Mouse (Mus musculus): ENCODE results near the gene Rab11fip3.

The Rab11fip3 gene

DNA sequence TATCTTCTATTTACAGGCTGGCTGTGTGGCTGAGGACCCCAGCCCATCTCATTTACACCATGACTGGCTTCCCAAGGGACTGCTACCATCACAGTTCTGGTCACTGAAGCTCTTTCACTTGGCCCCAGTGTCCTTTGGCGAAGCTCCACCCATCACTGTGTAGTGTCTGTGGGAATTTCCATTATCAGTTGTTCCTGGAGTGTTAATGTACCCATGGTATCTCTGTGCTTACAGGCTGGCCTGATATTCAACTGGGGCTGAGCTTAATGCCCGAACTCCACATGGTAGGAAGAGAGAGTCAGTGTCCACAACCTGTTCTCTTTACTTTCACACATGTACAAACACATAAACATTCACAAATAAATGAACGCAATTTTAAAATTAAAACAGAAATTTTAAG, 75.9 kb downstream of the Rab11fip3 start:
- in situ Hi-C loops (cut with MboI, MseI), result loop anchor here in 1 of 2 experiments (10.0 kb wide), 1 partner anchor 489 kb away; no protein-coding TSS in a partner anchor

DNA sequence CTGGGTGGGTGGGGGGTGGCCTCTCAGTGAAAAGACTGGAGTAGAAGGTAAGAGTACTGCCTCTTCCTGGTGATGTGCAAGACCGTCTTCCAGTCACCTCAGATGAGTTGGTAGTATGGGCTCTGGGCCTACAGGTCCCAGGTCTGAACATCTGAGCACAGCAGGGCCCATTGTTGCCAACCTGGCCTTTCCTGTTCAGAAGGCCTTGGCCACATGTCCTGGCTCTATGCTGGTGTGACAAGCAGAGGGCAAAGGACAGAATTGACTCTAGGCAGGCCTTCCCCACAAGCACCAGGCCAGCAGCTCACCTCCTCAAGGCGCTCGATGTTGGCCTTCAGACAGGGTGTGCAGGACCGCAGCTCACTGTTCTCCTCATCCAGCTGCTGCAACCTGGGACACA, 77.1 kb downstream of the Rab11fip3 start:
- in situ Hi-C loops (cut with MboI, MseI), result loop anchor here in 1 of 2 experiments (10.0 kb wide), 1 partner anchor 487 kb away; no protein-coding TSS in a partner anchor

GRCm38 (mm10) chr17:25990331-25990730, 79.0 kb downstream of the Rab11fip3 start:
- in situ Hi-C loops (cut with MboI, MseI), result loop anchor here in 1 of 2 experiments (10.0 kb wide), 1 partner anchor 486 kb away; no protein-coding TSS in a partner anchor

DNA sequence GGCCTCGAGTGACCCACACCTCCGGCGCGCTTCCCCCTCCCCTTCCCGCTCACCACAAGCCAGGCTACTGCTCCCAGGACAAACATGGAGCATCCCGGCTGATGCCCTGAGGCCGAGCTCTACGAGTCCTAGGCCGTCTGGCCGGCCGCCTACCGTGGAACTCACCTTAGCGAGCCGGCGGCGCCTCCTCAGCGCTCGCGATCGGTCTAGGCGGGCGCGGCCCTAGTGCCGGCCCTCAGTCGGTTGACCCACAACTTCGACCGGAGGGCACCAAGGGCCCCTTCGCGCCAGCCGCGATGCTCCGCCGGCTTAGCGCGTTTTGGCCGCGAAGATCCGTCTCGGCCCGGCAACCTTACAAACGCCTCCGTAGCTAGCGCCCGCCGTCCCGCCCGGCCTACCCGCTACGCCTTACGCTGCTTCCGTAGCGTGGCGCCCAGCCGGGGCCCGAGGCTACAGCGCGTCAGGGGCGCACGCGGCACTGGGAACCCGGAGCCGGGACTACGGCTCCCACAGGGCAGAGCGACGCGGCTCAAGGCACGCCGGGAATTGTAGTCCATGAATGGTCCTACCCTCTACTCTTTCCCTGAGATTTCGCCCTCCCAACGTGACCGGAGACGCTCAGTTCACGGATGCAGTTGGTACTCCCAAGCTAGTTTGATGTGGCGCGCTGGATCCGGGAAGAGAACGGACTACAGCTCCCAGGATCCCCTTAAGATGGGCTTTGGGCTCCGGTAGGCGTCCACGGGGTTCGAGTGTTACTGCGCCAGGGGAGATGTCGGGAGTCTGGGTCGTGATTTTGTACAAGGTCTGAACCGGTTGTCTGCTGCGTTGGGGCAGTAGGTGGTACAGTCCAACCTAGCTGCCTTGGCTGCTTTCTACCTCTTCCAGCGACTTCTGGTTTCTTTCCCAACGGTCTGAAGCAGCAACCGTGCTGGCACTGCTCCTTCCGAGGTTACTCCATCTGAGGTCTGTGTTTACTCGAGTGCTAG, 83.8 kb downstream of the Rab11fip3 start, which contains the start of gene Capn15:
Capn15 (minus strand) TSS at position 491 of the 989 bp plus-strand sequence.
- in situ Hi-C loops (cut with MboI, MseI), result no loop called here

DNA sequence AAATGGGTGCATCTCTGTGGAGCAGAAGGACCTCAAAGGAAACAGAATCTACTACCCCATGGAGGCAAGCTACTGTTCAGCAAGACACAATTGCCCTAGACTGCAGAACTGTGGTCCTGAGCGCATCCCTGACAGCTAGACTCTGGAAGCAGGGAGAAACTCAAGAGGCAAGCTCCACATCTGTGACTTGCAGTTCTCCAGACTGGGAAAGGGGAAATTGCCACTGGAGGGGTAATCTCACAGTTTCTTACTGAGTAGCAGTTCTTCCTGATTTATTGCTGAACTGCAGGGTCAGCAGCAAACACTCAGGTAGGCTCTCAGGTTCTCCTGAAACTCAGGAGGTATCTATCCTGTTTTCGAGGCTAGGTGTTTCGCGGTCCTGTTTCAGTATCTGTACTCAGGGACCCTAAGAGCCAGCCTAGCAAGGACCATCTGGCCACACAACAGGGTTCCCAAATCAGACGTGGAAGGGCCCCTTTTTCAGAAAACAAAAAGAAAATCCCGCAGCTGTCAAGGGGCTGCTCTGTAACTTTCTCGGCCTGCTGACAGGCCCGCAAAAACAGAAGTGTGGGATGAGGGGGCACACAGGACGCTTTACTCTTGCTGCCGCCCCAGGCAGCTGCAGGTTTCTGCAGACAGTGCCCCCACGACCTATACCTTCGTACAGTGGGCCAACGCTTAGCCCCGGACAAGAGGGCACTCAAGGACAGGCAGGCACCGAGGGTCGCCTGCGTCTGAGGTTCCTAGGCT, 84.6 kb downstream of the Rab11fip3 start:
- in situ Hi-C loops (cut with MboI, MseI), result no loop called here

GRCm38 (mm10) chr17:25984066-25984465, 85.3 kb downstream of the Rab11fip3 start:
- in situ Hi-C loops (cut with MboI, MseI), result no loop called here

DNA sequence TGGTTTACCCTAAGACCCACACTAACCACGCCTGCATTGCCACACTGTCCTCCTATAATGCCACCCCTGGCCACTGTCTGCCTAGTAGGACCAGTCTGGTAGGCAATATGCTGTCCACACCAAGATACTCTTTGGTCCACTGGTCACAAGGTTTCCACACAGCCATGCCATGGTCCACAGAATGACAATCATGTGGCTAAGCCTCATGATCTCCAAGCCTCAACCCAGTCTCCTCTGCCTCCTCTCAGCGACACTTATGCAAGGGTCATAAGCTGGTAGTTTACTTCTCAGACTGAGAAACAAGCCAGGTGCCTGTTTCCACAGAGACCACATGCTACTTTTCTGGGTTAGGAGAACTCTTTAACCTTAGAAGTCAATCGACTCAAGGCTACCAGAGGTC, 86.4 kb downstream of the Rab11fip3 start:
- in situ Hi-C loops (cut with MboI, MseI), result no loop called here

GRCm38 (mm10) chr17:25980854-25981253, 88.5 kb downstream of the Rab11fip3 start:
- in situ Hi-C loops (cut with MboI, MseI), result no loop called here

DNA sequence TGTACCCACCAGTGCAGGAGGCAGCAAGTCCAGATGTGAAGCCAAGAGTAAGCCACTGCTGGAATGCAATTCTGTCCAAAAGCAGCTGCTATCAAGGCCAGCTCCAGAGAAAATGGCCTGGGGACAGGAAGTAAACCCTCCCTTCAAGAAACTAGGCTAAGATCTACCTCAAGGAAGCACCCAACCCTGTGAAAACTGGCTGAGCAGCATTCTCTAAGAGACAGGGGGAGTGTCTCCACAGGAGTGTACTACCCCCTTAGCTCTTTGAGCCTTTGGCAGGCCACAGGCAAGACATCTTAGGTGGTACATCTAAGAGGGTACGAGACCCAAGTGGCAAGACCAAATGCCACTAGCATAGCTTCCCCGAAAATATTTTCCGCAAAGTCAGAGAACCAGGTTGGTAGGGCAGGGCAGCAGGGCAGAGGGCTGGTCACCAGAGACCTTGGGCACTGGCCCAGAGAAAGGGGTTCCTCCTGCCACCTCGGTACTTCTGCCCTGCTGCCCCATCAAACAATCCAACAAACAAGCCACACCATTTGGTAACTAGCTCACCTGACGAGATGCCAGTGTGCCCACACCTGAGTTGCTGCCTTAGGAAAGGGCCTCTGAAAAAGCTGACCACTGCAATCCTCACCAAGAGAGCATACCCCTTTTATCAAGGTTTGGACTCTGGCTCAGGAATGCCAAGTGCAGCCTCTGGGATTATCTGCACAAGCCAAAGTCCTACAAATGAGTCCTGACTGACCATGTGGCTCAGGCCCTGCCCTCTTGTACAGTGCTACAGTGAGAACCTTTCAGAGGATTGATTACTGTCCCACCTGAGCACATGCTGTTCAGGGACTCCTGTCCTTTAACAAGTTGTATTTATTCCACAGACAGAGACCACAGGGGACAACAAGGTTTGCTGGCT, 89.3 kb downstream of the Rab11fip3 start:
- in situ Hi-C loops (cut with MboI, MseI), result loop anchor here in 1 of 2 experiments (5.0 kb wide), 1 partner anchor 78 kb away; no protein-coding TSS in a partner anchor

- in situ Hi-C loops (cut with MboI, MseI), result no loop called here
Observed at GRCm38 (mm10) chr17:25970954-25971707, 98.2 kb downstream of the Rab11fip3 start.

DNA sequence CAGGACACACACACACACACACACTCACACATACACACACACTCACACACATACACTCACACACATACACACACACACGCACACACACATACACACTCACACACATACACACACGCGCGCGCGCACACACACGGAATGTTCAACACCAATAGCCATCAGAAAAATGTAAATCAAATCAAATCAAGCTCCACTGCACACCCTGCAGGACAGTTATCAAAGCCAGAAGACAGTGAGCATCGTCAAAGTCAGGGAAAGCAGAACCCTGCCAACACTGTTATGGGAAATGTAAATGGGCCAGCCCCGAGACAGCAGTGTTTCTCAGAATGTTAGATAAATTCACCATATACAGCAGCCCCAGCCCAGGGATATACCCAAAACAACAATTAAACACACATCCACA, 98.9 kb downstream of the Rab11fip3 start:
- in situ Hi-C loops (cut with MboI, MseI), result no loop called here

- in situ Hi-C loops (cut with MboI, MseI), result no loop called here
Observed at GRCm38 (mm10) chr17:25968176-25968575, 101.2 kb downstream of the Rab11fip3 start.

DNA sequence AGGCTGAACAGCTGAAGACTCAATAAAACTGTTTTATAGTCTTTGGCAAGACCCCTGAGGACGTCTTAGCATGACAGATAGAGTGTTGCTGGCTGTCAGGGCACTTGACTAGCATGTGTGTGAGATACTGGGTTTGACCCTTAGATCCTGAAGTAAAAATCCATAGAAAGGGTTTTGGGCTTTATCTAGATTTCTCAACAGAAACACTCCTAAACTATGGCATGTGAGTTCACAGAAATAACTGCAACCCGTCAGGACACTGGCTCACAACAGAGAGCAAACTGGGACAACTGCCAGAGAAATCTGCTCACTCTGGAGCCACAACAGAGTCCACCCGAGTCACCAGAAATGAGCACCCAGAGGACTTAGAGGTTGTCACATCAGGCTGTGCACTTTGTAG, 101.7 kb downstream of the Rab11fip3 start:
- in situ Hi-C loops (cut with MboI, MseI), result no loop called here

GRCm38 (mm10) chr17:25964271-25964670, 105.1 kb downstream of the Rab11fip3 start:
- in situ Hi-C loops (cut with MboI, MseI), result no loop called here

- in situ Hi-C loops (cut with MboI, MseI), result no loop called here
Observed at GRCm38 (mm10) chr17:25962413-25962905, 106.9 kb downstream of the Rab11fip3 start.

DNA sequence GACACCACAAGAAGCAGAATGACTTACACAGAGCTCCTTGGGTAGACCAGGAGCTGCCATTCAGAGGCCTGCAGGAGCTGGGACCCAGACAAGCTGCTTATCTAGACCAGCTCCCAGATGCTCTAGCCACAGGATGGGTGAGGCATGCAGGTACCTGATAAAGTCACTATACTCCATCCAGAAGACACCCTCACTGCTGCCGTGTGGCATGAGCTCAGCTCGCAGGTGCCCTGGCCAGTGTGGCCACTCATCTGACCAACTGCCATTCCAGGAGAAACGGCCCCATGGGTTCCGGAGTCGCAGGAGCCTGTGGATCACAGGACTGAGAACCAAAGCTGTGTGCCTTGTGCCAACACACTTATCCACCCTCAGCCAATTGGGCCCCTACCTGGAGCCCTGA, 107.8 kb downstream of the Rab11fip3 start:
- in situ Hi-C loops (cut with MboI, MseI), result no loop called here

DNA sequence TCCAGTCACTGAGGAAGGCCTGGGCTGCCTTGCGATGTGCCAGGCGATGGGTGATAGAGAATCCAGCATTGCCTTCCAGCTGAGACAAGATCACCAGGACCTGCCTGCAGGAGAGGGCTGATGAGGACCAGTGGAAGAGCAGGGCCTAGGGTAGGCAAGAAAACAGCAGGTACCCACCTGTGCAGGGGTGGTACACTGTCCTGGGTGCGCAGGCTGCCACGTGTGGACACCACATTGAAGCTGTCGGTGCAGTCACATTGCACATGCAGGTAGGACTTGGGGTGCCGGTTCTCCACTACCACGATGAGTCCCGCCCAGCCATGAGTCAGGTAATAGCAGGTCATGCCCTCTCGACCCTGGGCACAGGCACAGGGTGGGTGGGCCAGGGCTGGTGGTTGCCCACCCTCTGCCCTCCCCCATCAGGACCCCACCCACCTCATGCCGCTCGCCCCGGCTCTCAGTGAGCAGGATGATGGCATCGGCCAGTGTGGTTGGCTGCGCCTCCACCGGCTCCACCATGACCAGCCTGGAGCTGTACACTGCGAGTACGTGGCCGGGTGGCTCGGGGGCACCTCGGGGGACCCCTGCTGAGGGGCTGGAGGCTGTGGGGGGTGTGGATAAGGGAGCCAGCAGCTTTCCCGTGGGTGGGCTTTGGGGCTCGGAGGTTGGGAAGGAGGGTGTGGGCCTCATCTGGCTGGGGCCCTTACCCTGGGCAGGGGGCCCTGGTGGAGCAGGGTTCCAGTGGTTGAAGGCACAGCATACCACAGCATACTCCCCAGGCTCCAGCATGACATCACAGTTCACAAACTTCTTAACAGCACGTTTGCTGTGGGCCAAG, 109.5 kb downstream of the Rab11fip3 start:
- in situ Hi-C loops (cut with MboI, MseI), result no loop called here

GRCm38 (mm10) chr17:25958771-25959494, 110.4 kb downstream of the Rab11fip3 start:
- in situ Hi-C loops (cut with MboI, MseI), result no loop called here

Measured in T-helper 17 cell (primary cell).